Mouse (Mus musculus): ENCODE measurements around the gene Hist1h3c.

DNA sequence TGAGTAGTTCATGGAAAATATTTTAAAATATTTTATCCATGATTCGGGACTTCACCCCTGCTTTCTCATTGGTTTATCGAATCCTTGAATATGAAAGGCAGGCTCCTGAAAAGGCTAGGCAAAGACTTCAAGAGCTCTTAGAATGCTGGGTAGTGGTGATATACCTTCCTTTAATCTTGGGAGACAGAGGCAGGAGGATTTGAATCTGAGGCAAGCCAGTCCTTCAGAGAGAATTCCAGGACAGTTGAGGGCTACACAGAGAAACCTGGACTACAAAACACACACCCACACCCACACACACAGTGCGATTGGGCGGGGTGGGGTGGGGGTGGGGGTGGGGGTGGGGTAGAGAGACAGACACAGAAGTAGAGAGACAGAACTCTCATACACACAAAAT lies 2.5 kb upstream of the Hist1h3c start:
- TF ChIP-seq POLR2A (IDR thresholded peaks at IDR 0.05; ENCODE audit: low read depth, low read length) (no peak), CTCF (IDR thresholded peaks at IDR 0.05; ENCODE audit: extremely low read depth, insufficient read depth, insufficient read length, insufficient replicate concordance) (no peak)

All from spleen, adult 2 months (tissue).